Mouse (Mus musculus): ENCODE measurements around the gene Nemf. TPM values are rescaled to one million over a fixed set of nuclear protein-coding genes. Genes with fewer than 3 reads are reported as not detected.
"Not testable (repeated sequence)": the region's sequence is repeated elsewhere in the genome, so short reads cannot be mapped to it uniquely, and the experiment has no call there.

The Nemf gene
- total RNA-seq, 2 experiments from 2014 or later: 43.5 to 54.5 TPM

DNA sequence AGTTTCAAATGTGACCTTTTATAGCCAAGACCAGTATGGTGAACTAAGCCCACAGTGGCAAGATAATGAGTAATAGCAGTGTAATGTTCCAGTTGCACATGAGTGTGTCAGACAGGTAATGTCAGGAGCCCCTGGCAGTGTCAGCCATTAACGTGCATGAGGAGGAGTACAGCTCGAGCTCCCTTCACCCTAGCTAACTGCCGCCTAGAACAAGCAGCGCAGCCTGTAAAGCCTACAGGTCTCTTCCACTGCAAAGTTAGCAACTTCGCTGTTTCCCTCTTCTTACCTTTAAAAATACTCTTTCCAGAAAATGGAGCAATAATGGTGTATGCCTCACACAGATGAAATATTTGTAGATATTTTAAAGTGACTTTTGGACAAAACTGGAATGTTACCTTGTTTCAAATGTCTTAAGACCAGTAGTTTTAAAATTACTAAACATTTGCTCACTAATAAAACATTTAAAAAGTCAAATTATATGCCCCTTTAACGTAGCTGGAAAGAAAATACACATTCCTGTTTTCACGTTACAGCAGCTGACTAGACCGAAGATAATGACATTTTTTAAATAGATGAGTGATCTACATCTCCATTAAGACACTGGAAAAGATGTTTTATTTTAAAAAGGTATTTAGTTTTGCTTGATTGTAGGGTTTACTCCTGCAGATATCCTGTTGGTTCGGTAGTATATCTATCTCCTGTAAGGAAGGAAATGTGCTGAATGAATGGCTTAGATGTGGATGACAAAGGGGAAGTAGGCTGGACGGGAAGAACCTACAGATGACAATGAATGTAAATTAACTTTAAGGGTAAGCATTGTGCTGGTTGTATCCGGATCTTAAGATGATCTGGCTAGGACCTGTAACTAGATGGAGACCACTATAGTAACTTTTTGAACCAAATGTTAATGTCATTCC, 17.1 kb upstream of the Nemf start:
- DNase-seq (ENCODE audit: low spot score in 2 of 2): no peak

DNA sequence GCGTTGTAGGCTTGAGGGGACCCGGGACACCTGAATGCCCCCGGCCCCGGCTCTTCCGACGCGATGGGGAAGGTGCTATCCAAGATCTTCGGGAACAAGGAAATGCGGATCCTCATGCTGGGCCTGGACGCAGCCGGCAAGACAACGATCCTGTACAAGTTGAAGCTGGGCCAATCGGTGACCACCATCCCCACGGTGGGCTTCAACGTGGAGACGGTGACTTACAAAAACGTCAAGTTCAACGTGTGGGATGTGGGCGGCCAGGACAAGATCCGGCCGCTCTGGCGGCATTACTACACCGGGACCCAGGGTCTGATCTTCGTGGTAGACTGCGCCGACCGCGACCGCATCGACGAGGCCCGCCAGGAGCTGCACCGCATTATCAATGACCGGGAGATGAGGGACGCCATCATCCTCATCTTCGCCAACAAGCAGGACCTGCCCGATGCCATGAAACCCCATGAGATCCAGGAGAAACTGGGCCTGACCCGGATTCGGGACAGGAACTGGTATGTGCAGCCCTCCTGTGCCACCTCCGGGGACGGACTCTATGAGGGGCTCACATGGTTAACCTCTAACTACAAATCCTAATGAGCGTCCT, 15.9 kb upstream of the Nemf start:
- DNase-seq (ENCODE audit: low spot score in 2 of 2): no peak

DNA sequence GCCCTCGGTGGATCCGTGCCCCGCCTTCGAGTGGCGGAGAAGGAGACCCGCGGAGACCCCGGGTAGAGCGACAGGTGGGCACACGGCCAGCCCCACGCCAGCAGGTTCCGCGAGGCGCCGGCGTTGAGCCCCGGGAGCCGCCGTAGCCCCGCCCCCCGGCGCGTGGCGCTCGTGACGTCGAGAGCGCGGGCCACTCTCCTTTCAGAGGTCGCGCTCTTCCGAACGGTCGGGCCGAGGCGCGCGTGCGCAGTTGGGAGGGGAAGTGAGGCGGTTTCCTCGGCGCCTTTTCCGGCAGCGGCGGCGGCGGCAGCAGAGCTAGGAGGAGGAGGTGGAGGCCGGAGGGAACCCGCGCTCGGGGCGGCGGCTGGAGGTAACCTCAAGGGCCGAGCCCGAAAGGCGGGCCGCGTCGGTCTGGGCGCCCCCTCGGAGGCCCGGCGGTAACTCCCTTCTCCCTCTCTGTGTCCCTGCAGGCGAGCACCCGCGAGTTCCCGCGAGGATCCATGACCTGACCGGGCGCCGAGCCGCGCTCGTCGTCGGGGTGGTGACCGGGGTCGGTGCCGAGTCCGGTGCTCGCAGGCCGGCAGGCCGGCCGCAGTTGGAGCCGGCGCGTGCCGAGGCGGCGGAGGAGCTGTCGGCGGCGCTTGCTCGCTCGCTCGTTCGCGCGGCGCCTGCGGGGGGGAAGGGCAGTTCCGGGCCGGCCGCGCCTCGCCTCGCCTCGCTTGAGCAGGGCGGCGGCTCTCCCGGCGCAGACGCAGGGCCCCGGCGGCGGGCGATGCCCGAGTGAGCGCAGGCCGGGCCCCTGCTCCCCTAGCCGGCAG, 15.1 kb upstream of the Nemf start, which contains the start of the genes Arf6 and Gm9887:
TSS of gene Arf6 (plus strand) at position 297 of the 818 bp plus-strand sequence.
TSS of gene Gm9887 (minus strand) at position 605 of the 818 bp plus-strand sequence.
- DNase-seq (ENCODE audit: low spot score in 2 of 2): peak; percentile 97

GRCm38 (mm10) chr12:69371421-69371853, 14.5 kb upstream of the Nemf start:
- no peak for DNase-seq (ENCODE audit: low spot score in 2 of 2)

- DNase-seq (ENCODE audit: low spot score in 2 of 2): no peak
These were observed 14.0 kb upstream of the Nemf start for GRCm38 (mm10) chr12:69370936-69371335.

DNA sequence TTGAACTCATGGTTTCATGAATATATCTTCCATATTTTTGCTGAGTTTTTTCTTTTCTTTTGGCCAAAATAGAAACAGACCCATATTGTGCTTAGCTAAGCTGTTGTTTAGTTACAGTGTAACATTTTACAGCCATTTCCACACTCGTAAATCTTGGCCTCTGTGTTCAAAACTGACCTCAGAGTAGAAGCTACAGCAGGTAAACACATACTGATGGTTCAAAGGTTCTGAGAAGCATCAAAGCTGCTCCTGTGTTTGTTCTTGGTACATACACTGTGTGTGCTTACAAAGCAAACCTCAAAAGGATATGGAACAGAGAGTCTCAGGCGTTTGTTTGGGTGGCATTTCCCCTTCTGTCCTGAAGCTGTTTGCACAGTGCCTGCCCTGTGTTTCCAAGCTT, 10.6 kb upstream of the Nemf start:
- no peak for DNase-seq (ENCODE audit: low spot score in 2 of 2)

DNA sequence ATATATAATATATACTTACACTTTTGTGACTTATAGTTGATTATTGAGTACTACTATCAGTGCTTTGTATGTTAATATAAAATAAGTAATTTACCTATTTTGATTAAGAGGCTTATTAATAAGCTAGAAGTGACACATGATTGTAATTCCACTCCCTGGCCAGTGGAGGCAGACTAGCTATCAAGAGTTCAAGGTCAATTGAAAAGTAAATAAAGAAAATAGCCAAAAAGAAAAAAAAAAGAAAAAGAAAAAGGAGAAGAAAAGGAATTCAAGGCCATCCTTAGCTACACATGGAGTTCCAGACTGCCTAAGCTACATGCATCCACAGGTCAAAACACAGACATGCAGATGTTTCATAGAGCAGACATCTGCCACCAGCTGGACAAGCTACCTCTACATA, 9.5 kb upstream of the Nemf start:
- DNase-seq (ENCODE audit: low spot score in 2 of 2): no peak

DNA sequence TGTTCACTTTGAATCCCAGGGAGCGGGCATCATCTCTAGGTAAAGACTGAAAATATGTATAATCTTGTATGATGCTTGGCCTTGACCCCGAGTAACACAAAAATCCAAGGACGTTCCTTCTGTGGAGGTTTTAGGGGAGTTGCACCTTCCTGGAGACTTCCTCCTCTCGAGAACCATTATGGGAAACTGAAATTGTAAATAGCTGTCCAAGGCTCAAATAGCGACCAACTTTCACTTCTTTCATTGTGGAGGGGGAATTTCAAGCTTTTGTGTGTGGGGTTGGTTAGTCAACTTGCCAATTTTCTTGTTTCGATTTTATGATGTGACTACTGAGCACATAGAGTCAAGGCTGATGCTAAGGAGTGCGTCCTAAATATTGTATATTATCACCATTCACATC, 8.8 kb upstream of the Nemf start:
- no peak for DNase-seq (ENCODE audit: low spot score in 2 of 2)

GRCm38 (mm10) chr12:69363899-69364762, 7.2 kb upstream of the Nemf start:
- DNase-seq (ENCODE audit: low spot score in 2 of 2): peak; percentile 25 to 74

- not testable (repeated sequence) for DNase-seq (ENCODE audit: low spot score in 2 of 2)
These were observed 6.1 kb upstream of the Nemf start for GRCm38 (mm10) chr12:69363110-69363509.

GRCm38 (mm10) chr12:69362388-69362787, 5.4 kb upstream of the Nemf start:
- no peak for DNase-seq (ENCODE audit: low spot score in 2 of 2)

GRCm38 (mm10) chr12:69361919-69362318, 5.0 kb upstream of the Nemf start:
- DNase-seq (ENCODE audit: low spot score in 2 of 2): no peak

GRCm38 (mm10) chr12:69360997-69361899, 4.3 kb upstream of the Nemf start:
- peak; percentile 99 for DNase-seq (ENCODE audit: low spot score in 2 of 2)

- DNase-seq (ENCODE audit: low spot score in 2 of 2): peak; percentile 28 to 88
These were observed 3.7 kb upstream of the Nemf start for GRCm38 (mm10) chr12:69360655-69360996.

DNA sequence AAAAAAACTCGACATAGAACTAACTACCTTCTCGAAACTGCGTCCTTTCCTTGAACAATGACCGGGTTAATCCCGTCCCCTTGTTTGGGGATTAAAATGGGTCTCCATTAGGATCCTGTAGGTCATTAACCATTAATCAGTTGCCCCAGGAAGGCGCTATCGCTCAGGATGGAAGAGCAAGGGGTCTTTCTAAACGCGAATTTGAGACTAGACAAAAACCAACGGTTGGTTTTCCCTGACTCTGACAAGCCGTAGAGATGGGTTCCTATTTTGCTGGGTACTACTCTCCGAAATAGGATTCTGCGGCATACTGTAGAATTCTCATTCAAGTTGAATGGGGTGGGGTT, 308 bp upstream of the Nemf start:
- DNase-seq (ENCODE audit: low spot score in 2 of 2): no peak

DNA sequence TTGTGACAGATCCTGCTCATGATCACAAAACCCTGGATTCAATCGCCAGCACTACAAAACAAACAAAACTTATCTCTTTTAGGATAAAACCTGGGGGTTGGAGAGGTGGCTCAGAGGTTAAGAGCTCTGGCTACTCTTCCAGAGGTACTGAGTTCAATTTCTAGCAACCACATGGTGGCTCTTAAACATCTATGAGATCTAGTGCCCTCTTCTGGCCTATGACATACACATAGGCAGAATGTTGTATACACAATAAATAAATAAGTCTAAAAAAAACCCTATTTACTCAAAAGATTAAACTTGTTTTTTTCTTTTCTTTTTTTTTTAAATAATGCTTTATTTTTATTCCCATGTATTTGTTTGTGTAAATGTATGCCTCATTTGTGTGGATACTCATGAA, 5.3 kb downstream of the Nemf start:
- no peak for DNase-seq (ENCODE audit: low spot score in 2 of 2)

- no peak for DNase-seq (ENCODE audit: low spot score in 2 of 2)
These were observed 7.0 kb downstream of the Nemf start for GRCm38 (mm10) chr12:69349928-69350327.

DNA sequence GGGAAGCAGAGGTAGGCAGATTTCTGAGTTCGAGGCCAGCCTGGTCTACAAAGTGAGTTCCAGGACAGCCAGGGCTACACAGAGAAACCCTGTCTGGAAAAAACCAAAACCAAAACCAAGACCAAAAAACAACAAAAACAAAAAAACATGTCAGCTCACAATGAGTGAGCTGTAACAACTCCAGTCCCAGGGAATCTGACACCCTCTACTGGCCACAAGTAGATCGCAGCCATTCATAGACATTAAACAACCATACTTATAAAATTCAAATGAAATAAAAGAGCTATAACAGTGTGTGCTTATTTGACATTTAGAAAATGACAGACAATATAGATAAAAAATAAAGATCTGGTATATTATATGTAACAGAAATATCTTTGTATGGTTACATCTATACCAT, 23.4 kb downstream of the Nemf start:
- peak in 1 of 2 experiments; percentile 54 for DNase-seq (ENCODE audit: low spot score in 2 of 2)

DNA sequence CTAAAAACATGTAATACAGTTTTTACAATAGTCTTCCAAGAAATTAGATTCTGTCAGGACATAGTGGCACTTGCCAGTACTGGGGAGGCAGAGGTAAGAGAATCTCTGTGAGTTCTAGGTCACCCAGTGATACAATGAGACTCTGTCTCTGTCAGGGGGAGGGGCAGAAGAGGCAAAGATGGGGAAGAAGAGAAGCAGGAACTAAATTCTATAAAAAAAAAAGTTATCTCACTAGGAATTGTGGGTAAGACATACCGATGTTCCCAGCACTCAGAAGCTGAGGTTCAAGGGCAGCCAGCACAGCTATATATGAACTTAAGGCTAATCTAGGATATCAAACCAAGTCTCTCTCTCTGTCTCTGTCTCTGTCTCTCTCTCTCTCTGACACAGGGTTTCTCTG, 24.8 kb downstream of the Nemf start:
- no peak for DNase-seq (ENCODE audit: low spot score in 2 of 2)

DNA sequence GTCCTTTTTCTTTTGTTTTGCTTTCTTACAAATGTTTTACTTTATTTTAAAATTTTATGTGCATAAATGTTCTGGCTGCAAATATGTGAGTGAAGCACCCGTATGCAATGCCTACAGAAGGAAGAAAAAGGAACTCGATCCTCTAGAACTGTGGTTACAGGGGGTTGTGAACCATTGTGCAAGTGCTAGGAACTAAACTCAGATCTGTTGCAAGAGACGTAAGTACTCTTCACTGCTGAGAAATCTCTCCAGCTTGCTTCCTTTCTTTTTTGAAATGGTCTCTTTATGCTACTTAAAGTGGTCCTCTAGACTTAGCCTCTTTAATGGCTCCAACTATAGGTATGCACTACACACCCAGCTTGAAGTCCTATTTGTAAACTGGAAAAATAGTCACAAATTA, 25.8 kb downstream of the Nemf start:
- DNase-seq (ENCODE audit: low spot score in 2 of 2): no peak
